Mouse (Mus musculus) liver, embryonic 15.5 days (tissue): ENCODE data around the gene Rem2. TPM values are rescaled to one million over a fixed set of nuclear protein-coding genes. Genes with fewer than 3 reads are reported as not detected.
A peak's percentile ranks its signal among the peaks of the same experiment; 100 is the strongest.

Experiments used
- ATAC-seq: fragments of 200-750 bp; cut with Nextera tagmentation; 2 replicates; pipeline ENCODE4 v1.8.0; 2017; ENCODE audit warnings: moderate number of reproducible peaks, mild to moderate bottlenecking, moderate library complexity; ENCODE audit not compliant: insufficient read depth
- H3K27ac ChIP-seq: fragments of 300-500 bp; sonication (generic); replicated peaks from 2 replicates; pipeline ENCODE4 v1.5.1; 2015; ENCODE audit warnings: mild to moderate bottlenecking, inconsistent platforms
- H3K27me3 ChIP-seq: fragments of 300-500 bp; sonication (generic); 2 replicates; pipeline ENCODE4 v1.6.1; 2015; ENCODE audit warnings: mild to moderate bottlenecking, inconsistent platforms
- H3K36me3 ChIP-seq: fragments of 300-500 bp; sonication (generic); replicated peaks from 2 replicates; pipeline ENCODE4 v1.6.1; 2015; ENCODE audit warnings: moderate library complexity, mild to moderate bottlenecking, inconsistent platforms
- H3K4me1 ChIP-seq: fragments of 300-500 bp; sonication (generic); replicated peaks from 2 replicates; pipeline ENCODE4 v1.6.1; 2015; ENCODE audit warnings: inconsistent platforms
- H3K4me2 ChIP-seq: fragments of 300-500 bp; sonication (generic); 2 replicates; pipeline ENCODE4 v1.6.1; 2015; ENCODE audit warnings: moderate library complexity, mild to moderate bottlenecking, inconsistent platforms
- H3K4me3 ChIP-seq: fragments of 300-500 bp; sonication (generic); replicated peaks from 2 replicates; pipeline ENCODE4 v1.5.1; 2015; ENCODE audit warnings: mild to moderate bottlenecking, inconsistent platforms
- H3K9ac ChIP-seq: fragments of 300-500 bp; sonication (generic); 2 replicates; pipeline ENCODE4 v1.6.1; 2015; ENCODE audit warnings: moderate library complexity, mild to moderate bottlenecking, inconsistent platforms
- H3K9me3 ChIP-seq: fragments of 300-500 bp; sonication (generic); replicated peaks from 2 replicates; pipeline ENCODE4 v1.6.1; 2016; ENCODE audit warnings: inconsistent platforms
- WGBS: fragments of 180-500 bp; shearing (Covaris S2); methylation state at CpG from one replicate; pipeline ENCODE4 v1.1.7; 2015; ENCODE audit warnings: mixed read lengths; ENCODE audit not compliant: insufficient replicate concordance; 5-methylcytosine and 5-hydroxymethylcytosine counted together
- polyA plus RNA-seq: library from polyadenylated mRNA; unstranded; fragments of >200 nt; fragmentation: Nextera tagmentation; extraction: Ambion mirVana; gene quantifications from 2 replicates; pipeline ENCODE4 v1.2.1, GENCODE M21; 2015

Rem2 gene
- polyA plus RNA-seq, 1 experiment from 2014 or later, result 0.23 TPM

- Histone ChIP-seq H3K4me1 (peaks cover 41% of the 10 kb centered on the region), H3K27ac (no peak overlapping the region), H3K9ac (no peak overlapping the region), H3K9me3 (no peaks in the 10 kb centered on the region), H3K4me3 (no peak overlapping the region), H3K27me3 (peaks cover 2% of the 10 kb centered on the region; the same call in 1 of the 2 replicates), H3K36me3 (no peaks in the 10 kb centered on the region), H3K4me2 (no peak overlapping the region)
- ATAC-seq, result no peak
- 44% methylated on average over 3 of the region's 3 CpGs for WGBS
These were observed 30.4 kb upstream of the Rem2 start for GRCm38 (mm10) chr14:54445476-54445875.

GRCm38 (mm10) chr14:54453566-54453965 is 22.3 kb upstream of the Rem2 start:
- H3K9me3 ChIP-seq, result no peaks in the 10 kb centered on the region
- ATAC-seq, result no peak
- H3K27ac ChIP-seq, result no peak overlapping the region
- H3K4me2 ChIP-seq, result no peak overlapping the region
- peaks cover 17% of the 10 kb centered on the region for H3K4me1 ChIP-seq
- WGBS, result 70% methylated on average over 9 of the region's 9 CpGs
- no peak overlapping the region for H3K4me3 ChIP-seq
- H3K36me3 ChIP-seq, result no peaks in the 10 kb centered on the region
- no peaks in the 10 kb centered on the region for H3K27me3 ChIP-seq
- H3K9ac ChIP-seq, result no peak overlapping the region

- 53% methylated on average over 11 of the region's 11 CpGs for WGBS
- Histone ChIP-seq H3K27ac (no peak overlapping the region), H3K4me3 (no peak overlapping the region), H3K27me3 (no peaks in the 10 kb centered on the region), H3K4me2 (no peak overlapping the region), H3K9ac (no peak overlapping the region), H3K4me1 (peaks cover 9% of the 10 kb centered on the region), H3K9me3 (no peaks in the 10 kb centered on the region), H3K36me3 (no peaks in the 10 kb centered on the region)
- no peak for ATAC-seq
These were observed 21.0 kb upstream of the Rem2 start for GRCm38 (mm10) chr14:54454669-54455528.

GRCm38 (mm10) chr14:54457907-54458569 is 17.9 kb upstream of the Rem2 start:
- 60% methylated on average over 14 of the region's 14 CpGs for WGBS

GRCm38 (mm10) chr14:54462146-54462545 is 13.8 kb upstream of the Rem2 start:
- H3K27ac ChIP-seq, result no peak overlapping the region
- no peak for ATAC-seq
- H3K9me3 ChIP-seq, result no peaks in the 10 kb centered on the region
- no peak overlapping the region for H3K4me3 ChIP-seq
- H3K36me3 ChIP-seq, result peaks cover 16% of the 10 kb centered on the region
- no peak overlapping the region for H3K4me2 ChIP-seq
- peaks cover 37% of the 10 kb centered on the region for H3K4me1 ChIP-seq
- H3K27me3 ChIP-seq, result no peaks in the 10 kb centered on the region
- 57% methylated on average over 4 of the region's 4 CpGs for WGBS
- no peak overlapping the region for H3K9ac ChIP-seq

More at GRCm38 (mm10) chr14:54457907-54458569, 17.9 kb upstream of the Rem2 start:
- Histone ChIP-seq H3K27ac (no peak overlapping the region), H3K9me3 (no peaks in the 10 kb centered on the region), H3K4me3 (no peak overlapping the region), H3K4me2 (no peak overlapping the region), H3K9ac (no peak overlapping the region), H3K36me3 (no peaks in the 10 kb centered on the region), H3K27me3 (no peaks in the 10 kb centered on the region), H3K4me1 (peaks cover 20% of the 10 kb centered on the region)
- ATAC-seq, result peak; percentile 15; the same call in 1 of the 2 replicates

- Histone ChIP-seq H3K4me2 (peak overlapping the region; percentile 93), H3K9ac (peak overlapping the region; percentile 93), H3K4me1 (peaks cover 37% of the 10 kb centered on the region), H3K27me3 (no peaks in the 10 kb centered on the region), H3K4me3 (peak overlapping the region; percentile 97), H3K9me3 (no peaks in the 10 kb centered on the region), H3K36me3 (peaks cover 28% of the 10 kb centered on the region), H3K27ac (peak overlapping the region; percentile 93)
- peak; percentile 43 for ATAC-seq
- 6% methylated on average over 12 of the region's 12 CpGs for WGBS
These were observed 12.6 kb upstream of the Rem2 start for GRCm38 (mm10) chr14:54463108-54463958.

- Histone ChIP-seq H3K4me1 (peaks cover 37% of the 10 kb centered on the region), H3K4me2 (peak within 1 kb of the TSS; percentile 93), H3K27ac (peak within 1 kb of the TSS; percentile 93), H3K9ac (peak within 1 kb of the TSS; percentile 93), H3K4me3 (peak within 1 kb of the TSS; percentile 97), H3K9me3 (no peaks in the 10 kb centered on the region), H3K27me3 (no peaks in the 10 kb centered on the region), H3K36me3 (peaks cover 34% of the 10 kb centered on the region)
- ATAC-seq, result peak; percentile 86
- WGBS, result 0% methylated on average over 35 of the region's 35 CpGs
These were observed 12.0 kb upstream of the Rem2 start, which contains the start of gene Lrp10 for GRCm38 (mm10) chr14:54463959-54464292. Gene Lrp10 (plus strand): TSS chr14:54464137.

GRCm38 (mm10) chr14:54464293-54465005 is 11.5 kb upstream of the Rem2 start:
- ATAC-seq, result peak; percentile 74
- under 1% methylated on average over 56 of the region's 57 CpGs for WGBS
- Histone ChIP-seq H3K36me3 (peaks cover 39% of the 10 kb centered on the region), H3K4me3 (peak overlapping the region; percentile 97), H3K9ac (peak overlapping the region; percentile 93), H3K27ac (peak overlapping the region; percentile 93), H3K4me1 (peaks cover 37% of the 10 kb centered on the region), H3K27me3 (no peaks in the 10 kb centered on the region), H3K4me2 (peak overlapping the region; percentile 93), H3K9me3 (no peaks in the 10 kb centered on the region)

- Histone ChIP-seq H3K27me3 (peaks cover 19% of the 10 kb centered on the region), H3K27ac (no peak overlapping the region), H3K4me3 (no peak overlapping the region), H3K9me3 (no peaks in the 10 kb centered on the region), H3K36me3 (peaks cover 44% of the 10 kb centered on the region), H3K9ac (no peak overlapping the region), H3K4me2 (no peak overlapping the region), H3K4me1 (peaks cover 3% of the 10 kb centered on the region)
- ATAC-seq, result no peak
- 66% methylated on average over 2 of the region's 2 CpGs for WGBS
These were observed 4.4 kb upstream of the Rem2 start for GRCm38 (mm10) chr14:54471467-54471866.

GRCm38 (mm10) chr14:54472671-54473070 is 3.2 kb upstream of the Rem2 start:
- Histone ChIP-seq H3K4me1 (peaks cover 11% of the 10 kb centered on the region), H3K9ac (no peak overlapping the region), H3K27ac (no peak overlapping the region), H3K4me2 (no peak overlapping the region), H3K27me3 (peaks cover 32% of the 10 kb centered on the region), H3K9me3 (no peaks in the 10 kb centered on the region), H3K36me3 (peaks cover 32% of the 10 kb centered on the region), H3K4me3 (no peak overlapping the region)
- ATAC-seq, result no peak
- 68% methylated on average over 5 of the region's 5 CpGs for WGBS
